Mouse (Mus musculus): ENCODE measurements around the gene Aox4. TPM values are rescaled to one million over a fixed set of nuclear protein-coding genes. Genes with fewer than 3 reads are reported as not detected.

The Aox4 gene
- polyA plus RNA-seq, 1 experiment from 2014 or later: 2.7 TPM

DNA sequence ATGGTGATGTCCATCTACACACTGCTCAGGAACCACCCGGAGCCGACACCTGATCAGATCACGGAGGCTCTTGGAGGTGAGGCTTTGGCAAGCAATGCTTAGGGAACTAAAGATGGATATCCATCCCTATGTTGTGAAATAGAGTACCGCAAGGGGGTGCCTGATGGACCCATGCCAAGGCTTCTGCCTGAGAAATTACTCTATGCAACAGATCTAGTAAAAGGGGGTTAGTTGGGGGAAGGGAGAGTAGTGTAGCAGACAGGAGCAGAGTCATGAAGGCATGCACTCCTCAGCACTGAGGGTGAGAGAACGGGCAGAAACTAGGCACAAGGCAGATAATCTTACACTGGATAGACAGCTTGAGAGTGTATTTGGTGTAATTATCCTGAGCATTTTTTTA lies 11.7 kb downstream of the Aox4 start:
- H3K36me3 ChIP-seq: no peaks in the 10 kb centered on the region
- H3K4me1 ChIP-seq: peaks cover 13% of the 10 kb centered on the region
- H3K27me3 ChIP-seq (ENCODE audit: insufficient read depth, poor library complexity, severe bottlenecking): no peaks in the 10 kb centered on the region
- no peak overlapping the region for H3K27ac ChIP-seq
- WGBS: 75% methylated on average over 5 of the region's 5 CpGs
- H3K4me3 ChIP-seq: no peak overlapping the region
- DNase-seq (ENCODE audit: low spot score): peak; percentile 48
- no peaks in the 10 kb centered on the region for H3K9me3 ChIP-seq

DNA sequence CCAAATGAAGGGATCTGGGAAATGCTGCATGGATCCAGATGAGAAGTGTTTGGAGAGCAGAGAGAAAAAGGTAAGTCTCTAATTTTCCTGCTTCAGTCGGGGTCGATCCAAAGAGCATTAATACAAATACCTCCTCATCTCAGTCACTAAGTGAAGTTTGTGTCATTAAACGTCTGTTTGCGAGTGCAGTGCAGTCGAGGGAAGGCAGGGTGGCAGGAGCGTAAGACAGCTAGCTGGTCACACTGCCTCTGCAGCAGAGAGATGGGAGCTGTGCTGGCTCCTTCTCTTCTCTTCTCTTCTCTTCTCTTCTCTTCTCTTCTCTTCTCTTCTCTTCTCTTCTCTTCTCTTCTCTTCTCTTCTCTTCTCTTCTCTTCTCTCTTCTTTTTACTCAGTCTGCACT lies 17.9 kb downstream of the Aox4 start:
- H3K9me3 ChIP-seq: no peaks in the 10 kb centered on the region
- DNase-seq (ENCODE audit: low spot score): peak; percentile 63
- H3K4me1 ChIP-seq: peaks cover 12% of the 10 kb centered on the region
- H3K27ac ChIP-seq: no peak overlapping the region
- no peak overlapping the region for H3K4me3 ChIP-seq
- H3K36me3 ChIP-seq: no peaks in the 10 kb centered on the region
- H3K27me3 ChIP-seq (ENCODE audit: insufficient read depth, poor library complexity, severe bottlenecking): no peaks in the 10 kb centered on the region
- WGBS: 72% methylated on average over 6 of the region's 6 CpGs

DNA sequence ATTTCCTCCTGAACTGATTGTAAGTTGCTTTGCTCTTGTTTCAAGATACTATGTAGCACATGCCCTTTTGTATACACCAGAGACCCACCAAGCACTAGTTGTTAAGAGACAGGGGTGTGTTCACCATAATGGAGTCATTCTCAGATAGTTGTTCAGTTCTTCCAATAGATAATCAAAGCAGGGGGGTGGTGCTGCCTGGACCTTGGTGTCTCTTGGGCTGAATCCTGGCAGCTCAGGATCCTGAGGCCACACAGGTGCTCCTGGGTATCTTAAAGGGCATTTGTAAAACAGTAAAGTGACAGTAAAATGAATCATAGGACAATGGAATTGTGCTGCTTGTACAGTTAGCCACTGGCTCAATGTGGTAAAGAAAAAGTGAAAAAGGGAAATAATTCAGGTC lies 18.7 kb downstream of the Aox4 start:
- Histone ChIP-seq H3K27ac (no peak overlapping the region), H3K4me3 (no peak overlapping the region), H3K27me3 (ENCODE audit: insufficient read depth, poor library complexity, severe bottlenecking) (no peaks in the 10 kb centered on the region), H3K36me3 (no peaks in the 10 kb centered on the region), H3K4me1 (peaks cover 12% of the 10 kb centered on the region), H3K9me3 (no peaks in the 10 kb centered on the region)
- DNase-seq (ENCODE audit: low spot score): peak; percentile 55

DNA sequence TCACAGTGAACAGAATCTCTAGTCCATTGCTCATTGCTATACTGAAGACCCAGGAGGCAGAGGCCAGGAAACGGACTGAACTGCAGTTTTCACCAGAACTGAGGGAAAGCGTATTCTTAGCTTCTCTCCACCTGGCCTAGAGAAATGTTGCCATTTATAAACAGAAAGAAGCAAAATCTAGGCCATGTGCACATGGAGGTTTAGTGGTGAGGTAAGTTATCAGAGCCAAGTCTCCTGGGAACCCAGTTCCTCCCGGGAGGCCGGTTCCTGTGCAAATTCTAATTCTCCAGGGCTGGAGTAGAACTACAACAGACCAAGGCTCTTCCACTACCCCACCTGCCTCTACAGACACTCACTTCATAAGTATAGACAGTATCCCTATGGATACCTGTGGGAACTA lies 19.6 kb downstream of the Aox4 start:
- DNase-seq (ENCODE audit: low spot score): no peak
- 75% methylated on average over 4 of the region's 4 CpGs for WGBS
- peaks cover 12% of the 10 kb centered on the region for H3K4me1 ChIP-seq

DNA sequence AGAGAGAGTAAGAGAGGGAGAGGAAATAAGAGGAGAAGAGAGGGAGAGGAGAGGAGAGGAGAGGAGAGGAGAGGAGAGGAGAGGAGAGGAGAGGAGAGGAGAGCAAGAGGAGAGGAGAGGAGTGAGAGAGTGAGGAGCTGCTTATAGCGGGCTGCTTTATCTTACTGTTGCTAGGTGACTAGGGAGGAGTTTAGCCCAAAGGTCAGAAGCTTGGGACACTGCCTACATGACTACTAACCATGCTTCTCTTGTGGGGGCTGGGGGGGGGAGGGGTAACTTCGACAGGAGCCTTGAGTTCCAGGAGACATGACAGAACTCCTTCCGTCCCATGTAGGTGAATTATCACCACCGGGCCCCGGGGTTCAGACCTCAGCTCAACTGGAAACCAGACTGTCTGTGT lies 20.3 kb downstream of the Aox4 start:
- peak; percentile 71 for DNase-seq (ENCODE audit: low spot score)
- Histone ChIP-seq H3K27ac (peak overlapping the region; percentile 56; the same call in 1 of the 2 replicates), H3K4me3 (no peak overlapping the region), H3K9me3 (no peaks in the 10 kb centered on the region), H3K4me1 (peaks cover 12% of the 10 kb centered on the region), H3K36me3 (no peaks in the 10 kb centered on the region), H3K27me3 (ENCODE audit: insufficient read depth, poor library complexity, severe bottlenecking) (no peaks in the 10 kb centered on the region)
- WGBS: 37% methylated on average over 5 of the region's 5 CpGs

More for the DNA sequence above, 19.6 kb downstream of the Aox4 start:
- Histone ChIP-seq H3K27ac (peak overlapping the region; percentile 56), H3K9me3 (no peaks in the 10 kb centered on the region), H3K27me3 (ENCODE audit: insufficient read depth, poor library complexity, severe bottlenecking) (no peaks in the 10 kb centered on the region), H3K4me3 (no peak overlapping the region), H3K36me3 (no peaks in the 10 kb centered on the region)

DNA sequence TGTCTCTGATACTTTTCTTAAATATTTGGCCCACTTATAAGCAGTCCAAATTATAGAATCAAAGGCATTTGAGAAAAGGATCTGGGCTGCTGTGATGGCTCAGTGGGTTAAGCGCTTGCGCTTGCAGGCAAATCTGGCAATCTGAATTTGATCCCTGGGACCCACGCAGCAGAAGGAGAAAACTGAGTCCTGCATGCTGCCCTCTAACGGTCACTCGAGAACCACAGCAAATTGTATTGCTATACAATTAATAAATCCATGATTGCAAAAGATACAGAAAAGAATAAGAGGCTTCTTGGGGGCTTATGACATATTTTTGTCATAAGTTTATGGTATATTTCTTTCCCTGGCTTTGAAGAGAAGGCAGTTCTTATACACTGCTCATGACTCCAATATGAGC lies 25.2 kb downstream of the Aox4 start:
- H3K4me3 ChIP-seq: no peak overlapping the region
- H3K36me3 ChIP-seq: no peaks in the 10 kb centered on the region
- no peaks in the 10 kb centered on the region for H3K27me3 ChIP-seq (ENCODE audit: insufficient read depth, poor library complexity, severe bottlenecking)
- H3K9me3 ChIP-seq: no peaks in the 10 kb centered on the region
- WGBS: 40% methylated on average over 5 of the region's 5 CpGs
- peak; percentile 58 for DNase-seq (ENCODE audit: low spot score)
- H3K4me1 ChIP-seq: peaks cover 13% of the 10 kb centered on the region
- no peak overlapping the region for H3K27ac ChIP-seq

DNA sequence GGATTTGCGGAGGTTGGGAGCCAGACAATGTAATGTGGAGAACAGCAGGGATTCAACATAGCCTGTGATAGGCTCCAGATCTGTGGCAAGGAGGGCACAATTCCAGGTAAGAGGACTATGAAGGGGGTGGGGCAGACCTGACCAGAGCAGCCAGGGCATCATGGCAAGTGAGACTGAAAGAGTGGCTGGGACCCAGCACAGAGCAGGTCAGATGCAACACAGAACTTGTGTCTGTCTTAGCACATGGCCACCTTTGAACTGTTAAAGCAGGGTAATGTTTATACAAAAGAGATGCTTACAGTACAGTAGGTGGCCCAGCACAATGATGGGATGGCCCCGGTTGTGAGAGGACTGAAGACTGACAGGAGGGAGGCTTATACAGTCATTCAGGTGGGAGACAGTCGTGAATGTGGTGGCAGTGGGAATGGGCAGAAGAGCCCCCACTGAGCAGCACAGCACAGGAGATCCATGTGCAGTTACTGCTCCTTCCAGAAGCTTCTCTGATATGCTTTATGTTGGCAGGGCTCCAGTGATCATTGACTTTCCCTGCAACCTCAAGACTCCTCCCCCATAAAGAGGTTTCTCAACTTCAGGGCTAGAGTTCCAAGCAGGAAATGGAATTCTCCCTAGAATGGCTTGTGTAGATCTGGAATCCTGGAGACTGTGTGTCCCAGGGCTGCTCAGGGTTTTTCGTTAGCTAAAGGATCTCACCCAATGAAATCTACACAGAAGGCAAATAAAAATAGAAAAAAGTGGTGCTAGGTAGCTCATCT lies 27.5 kb downstream of the Aox4 start:
- WGBS: 75% methylated on average over 4 of the region's 4 CpGs
- H3K9me3 ChIP-seq: no peaks in the 10 kb centered on the region
- no peak overlapping the region for H3K27ac ChIP-seq
- no peak overlapping the region for H3K4me3 ChIP-seq
- peaks cover 8% of the 10 kb centered on the region for H3K4me1 ChIP-seq
- DNase-seq (ENCODE audit: low spot score): peak; percentile 66
- H3K36me3 ChIP-seq: no peaks in the 10 kb centered on the region
- H3K27me3 ChIP-seq (ENCODE audit: insufficient read depth, poor library complexity, severe bottlenecking): no peaks in the 10 kb centered on the region

DNA sequence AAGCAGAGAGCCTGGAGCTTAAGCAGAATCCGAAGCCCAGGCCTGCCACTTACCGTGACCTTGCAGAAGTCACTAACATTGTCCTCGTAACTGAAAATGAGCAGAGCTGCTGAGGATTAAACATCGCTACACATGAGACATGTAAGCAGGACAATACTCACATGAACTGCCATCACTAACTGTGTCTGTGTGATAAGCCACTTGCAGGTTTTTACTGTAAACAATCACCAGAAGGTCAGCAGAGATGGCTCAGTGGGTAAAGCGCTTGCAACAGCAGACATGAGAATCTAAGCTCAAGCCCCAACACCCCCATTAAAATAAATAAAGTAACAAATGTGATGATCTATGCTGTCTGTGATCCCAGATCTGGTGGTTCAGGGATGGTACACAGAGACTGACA lies 28.2 kb downstream of the Aox4 start:
- WGBS: 74% methylated on average over 5 of the region's 5 CpGs
- Histone ChIP-seq H3K27ac (0 out of 2 replicates have a peak overlapping the region, but pooled peaks have one; percentile 0), H3K27me3 (ENCODE audit: insufficient read depth, poor library complexity, severe bottlenecking) (no peaks in the 10 kb centered on the region), H3K4me3 (no peak overlapping the region), H3K4me1 (peaks cover 8% of the 10 kb centered on the region), H3K9me3 (no peaks in the 10 kb centered on the region), H3K36me3 (no peaks in the 10 kb centered on the region)
- peak; percentile 68 for DNase-seq (ENCODE audit: low spot score)

DNA sequence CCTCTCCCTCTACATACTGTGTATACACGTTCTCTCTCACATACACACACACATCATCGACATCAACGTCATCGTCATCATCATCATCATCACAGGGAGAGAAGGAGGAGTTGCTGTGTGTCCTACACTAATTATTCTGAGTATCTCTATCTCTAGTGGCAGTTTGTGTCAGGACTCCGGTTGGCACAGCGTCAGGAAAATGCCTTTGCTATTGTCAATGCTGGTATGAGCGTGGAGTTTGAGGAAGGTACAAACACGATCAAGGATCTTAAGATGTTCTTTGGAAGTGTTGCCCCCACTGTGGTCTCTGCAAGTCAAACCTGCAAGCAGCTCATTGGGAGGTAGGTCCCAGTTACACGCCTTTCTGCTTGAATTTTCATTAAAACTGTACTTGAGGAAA lies 28.8 kb downstream of the Aox4 start:
- Histone ChIP-seq H3K36me3 (no peaks in the 10 kb centered on the region), H3K9me3 (no peaks in the 10 kb centered on the region), H3K27ac (no peak overlapping the region), H3K4me1 (peaks cover 8% of the 10 kb centered on the region), H3K4me3 (no peak overlapping the region), H3K27me3 (ENCODE audit: insufficient read depth, poor library complexity, severe bottlenecking) (no peaks in the 10 kb centered on the region)
- DNase-seq (ENCODE audit: low spot score): peak; percentile 53
- WGBS: 92% methylated on average over 9 of the region's 9 CpGs

DNA sequence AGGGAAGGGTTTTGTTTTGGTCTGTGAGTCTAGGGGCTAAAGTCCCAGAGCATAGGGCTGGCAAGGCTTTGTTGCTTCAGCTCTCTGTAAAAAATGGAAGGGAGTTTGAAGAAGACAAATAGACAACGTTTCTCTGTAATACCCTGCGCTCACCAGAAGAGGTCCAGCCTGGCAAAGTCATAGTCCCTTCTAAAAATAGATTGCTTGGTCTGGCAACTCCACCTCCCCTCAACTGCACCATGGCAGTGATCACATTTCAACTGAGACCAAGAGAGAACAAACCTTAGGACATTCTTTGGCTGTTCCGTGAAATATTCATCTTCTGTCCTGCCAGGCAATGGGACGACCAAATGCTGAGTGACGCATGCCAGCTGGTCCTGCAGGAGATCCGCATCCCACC lies 30.1 kb downstream of the Aox4 start:
- WGBS: 58% methylated on average over 6 of the region's 6 CpGs
- peak; percentile 72 for DNase-seq (ENCODE audit: low spot score)
- no peak overlapping the region for H3K4me3 ChIP-seq
- no peaks in the 10 kb centered on the region for H3K27me3 ChIP-seq (ENCODE audit: insufficient read depth, poor library complexity, severe bottlenecking)
- H3K36me3 ChIP-seq: no peaks in the 10 kb centered on the region
- H3K4me1 ChIP-seq: peaks cover 8% of the 10 kb centered on the region
- H3K27ac ChIP-seq: no peak overlapping the region
- H3K9me3 ChIP-seq: no peaks in the 10 kb centered on the region

DNA sequence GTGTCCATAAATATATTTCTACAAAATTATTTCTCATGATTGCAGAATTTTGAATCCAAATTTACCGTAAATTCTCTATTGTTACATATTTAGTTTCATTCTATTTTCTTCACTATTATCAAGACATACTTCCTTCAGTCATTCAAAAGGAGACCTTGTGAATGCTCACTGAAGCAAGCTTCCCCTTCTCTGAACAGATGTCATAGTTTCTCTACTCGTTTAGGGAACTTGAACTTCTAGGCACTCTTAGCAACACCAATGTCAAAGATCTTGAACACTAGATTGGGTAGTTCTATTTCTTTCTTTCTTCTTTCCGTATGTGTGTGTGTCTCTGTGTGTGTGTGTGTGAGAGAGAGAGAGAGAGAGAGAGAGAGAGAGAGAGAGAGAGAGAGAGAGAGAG lies 34.3 kb downstream of the Aox4 start:
- Histone ChIP-seq H3K36me3 (no peaks in the 10 kb centered on the region), H3K4me3 (no peak overlapping the region), H3K27me3 (ENCODE audit: insufficient read depth, poor library complexity, severe bottlenecking) (no peaks in the 10 kb centered on the region), H3K9me3 (no peaks in the 10 kb centered on the region), H3K27ac (no peak overlapping the region), H3K4me1 (no peaks in the 10 kb centered on the region)
- no peak for DNase-seq (ENCODE audit: low spot score)
- WGBS: 81% methylated on average over 3 of the region's 3 CpGs

DNA sequence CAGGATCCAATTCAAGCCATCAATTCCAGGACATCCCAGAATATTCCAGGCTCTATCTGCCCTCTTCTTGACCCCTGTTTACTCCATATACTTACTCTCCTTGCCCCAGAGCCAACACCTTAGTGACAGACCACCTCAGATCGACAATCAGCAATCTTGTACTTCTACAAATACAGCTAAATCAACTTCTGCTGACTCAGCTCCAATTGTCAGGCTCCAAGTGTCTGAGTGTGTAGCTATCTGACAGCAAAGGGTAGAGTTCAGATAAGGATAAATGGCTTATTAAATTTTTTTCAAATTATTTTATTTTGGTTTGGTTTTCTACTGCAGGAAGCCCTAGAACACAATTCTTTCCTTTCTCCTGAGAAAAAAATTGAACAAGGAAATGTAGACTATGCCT lies 38.3 kb downstream of the Aox4 start:
- H3K27ac ChIP-seq: no peak overlapping the region
- 63% methylated on average over 1 of the region's 1 CpGs for WGBS
- no peaks in the 10 kb centered on the region; the same call in 1 of the 2 replicates for H3K4me1 ChIP-seq
- no peaks in the 10 kb centered on the region for H3K36me3 ChIP-seq
- no peaks in the 10 kb centered on the region for H3K27me3 ChIP-seq (ENCODE audit: insufficient read depth, poor library complexity, severe bottlenecking)
- no peak for DNase-seq (ENCODE audit: low spot score)
- H3K9me3 ChIP-seq: no peaks in the 10 kb centered on the region
- no peak overlapping the region for H3K4me3 ChIP-seq

DNA sequence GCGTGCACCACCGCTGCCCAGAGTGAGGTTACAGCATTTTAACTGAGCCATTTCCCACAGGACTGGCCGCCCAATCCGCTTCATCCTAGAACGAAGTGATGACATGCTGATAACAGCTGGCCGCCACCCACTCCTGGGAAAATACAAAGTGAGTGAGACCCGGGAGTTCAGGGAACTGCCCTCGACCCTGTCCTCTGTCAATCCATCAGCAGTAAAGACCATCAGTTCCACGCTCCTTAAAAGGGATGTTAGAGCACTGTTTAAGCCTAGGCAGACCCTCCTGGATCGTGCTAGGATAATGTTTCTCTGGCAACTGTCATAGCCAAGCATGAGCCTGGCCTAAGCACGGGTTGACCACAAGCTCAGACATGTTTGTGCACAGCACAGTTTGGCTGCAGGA lies 43.3 kb downstream of the Aox4 start:
- Histone ChIP-seq H3K9me3 (no peaks in the 10 kb centered on the region), H3K4me1 (no peaks in the 10 kb centered on the region; the same call in 1 of the 2 replicates), H3K36me3 (no peaks in the 10 kb centered on the region), H3K27me3 (ENCODE audit: insufficient read depth, poor library complexity, severe bottlenecking) (no peaks in the 10 kb centered on the region), H3K27ac (no peak overlapping the region), H3K4me3 (no peak overlapping the region)
- DNase-seq (ENCODE audit: low spot score): peak; percentile 77
- 38% methylated on average over 11 of the region's 11 CpGs for WGBS
